Mouse (Mus musculus) limb, embryonic 15.5 days (tissue): ENCODE measurements around the gene Ccdc88c. TPM values are rescaled to one million over a fixed set of nuclear protein-coding genes. Genes with fewer than 3 reads are reported as not detected.

Source experiments
- ATAC-seq: fragments of 200-750 bp; cut with Nextera tagmentation; 2 replicates; pipeline ENCODE4 v1.8.0; 2017; ENCODE audit warnings: low read depth, moderate TSS enrichment; ENCODE audit not compliant: insufficient number of reproducible peaks, low FRiP score, low TSS enrichment
- H3K27ac ChIP-seq: fragments of 300-500 bp; sonication (generic); 2 replicates; pipeline ENCODE4 v1.5.1; 2015; ENCODE audit warnings: moderate library complexity, mild to moderate bottlenecking, inconsistent platforms
- H3K27me3 ChIP-seq: fragments of 300-500 bp; sonication (generic); 2 replicates; pipeline ENCODE4 v1.6.1; 2015; ENCODE audit warnings: inconsistent platforms
- H3K36me3 ChIP-seq: fragments of 300-500 bp; sonication (generic); 2 replicates; pipeline ENCODE4 v1.6.1; 2015; ENCODE audit warnings: inconsistent platforms
- H3K4me1 ChIP-seq: fragments of 300-500 bp; sonication (generic); 2 replicates; pipeline ENCODE4 v1.6.1; 2015; ENCODE audit warnings: inconsistent platforms
- H3K4me2 ChIP-seq: fragments of 300-500 bp; sonication (generic); 2 replicates; pipeline ENCODE4 v1.6.1; 2015; ENCODE audit warnings: mild to moderate bottlenecking, inconsistent platforms
- H3K4me3 ChIP-seq: fragments of 300-500 bp; sonication (generic); 2 replicates; pipeline ENCODE4 v1.5.1; 2015; ENCODE audit warnings: mild to moderate bottlenecking, inconsistent platforms
- H3K9ac ChIP-seq: fragments of 300-500 bp; sonication (generic); 2 replicates; pipeline ENCODE4 v1.6.1; 2015; ENCODE audit warnings: inconsistent platforms
- H3K9me3 ChIP-seq: fragments of 300-500 bp; sonication (generic); 2 replicates; pipeline ENCODE4 v1.6.1; 2016; ENCODE audit warnings: inconsistent platforms
- WGBS: fragments of 180-500 bp; shearing (Covaris S2); methylation state at CpG from one replicate; pipeline ENCODE4 v1.1.7; 2015; 5-methylcytosine and 5-hydroxymethylcytosine counted together
- polyA plus RNA-seq: library from polyadenylated mRNA; unstranded; fragments of >200 nt; fragmentation: Nextera tagmentation; extraction: Ambion mirVana; gene quantifications from 2 replicates; pipeline ENCODE4 v1.2.1, GENCODE M21; 2015

The Ccdc88c gene
- polyA plus RNA-seq, 1 experiment from 2014 or later: 3.7 TPM

DNA sequence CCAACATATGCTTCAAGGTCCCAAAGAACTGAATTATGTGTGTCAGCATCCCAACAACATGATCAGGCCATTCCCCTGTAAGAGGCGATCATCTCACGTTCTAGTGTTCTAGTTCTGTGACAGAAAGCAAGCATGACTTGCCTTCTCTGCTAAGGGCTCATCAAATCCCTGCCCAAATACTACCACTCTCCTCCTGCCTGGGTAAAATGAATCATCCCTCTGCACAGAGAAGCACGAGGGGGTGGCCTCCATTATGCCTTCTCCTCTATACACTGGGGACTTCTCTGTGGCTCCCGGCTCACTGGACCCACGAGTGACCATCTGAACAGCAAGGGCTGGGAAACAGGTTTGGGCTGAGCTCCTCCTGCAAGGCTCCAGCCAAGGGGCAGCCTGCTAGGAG lies 49.2 kb downstream of the Ccdc88c start:
- H3K36me3 ChIP-seq: no peaks in the 10 kb centered on the region
- no peak overlapping the region for H3K4me2 ChIP-seq
- no peaks in the 10 kb centered on the region for H3K9me3 ChIP-seq
- 0 out of 2 replicates have a peak, but pooled peaks cover 7% of the 10 kb centered on the region for H3K27me3 ChIP-seq
- peaks cover 35% of the 10 kb centered on the region for H3K4me1 ChIP-seq
- no peak overlapping the region for H3K27ac ChIP-seq
- no peak for ATAC-seq
- H3K4me3 ChIP-seq: no peak overlapping the region
- no peak overlapping the region for H3K9ac ChIP-seq
- 82% methylated on average over 5 of the region's 5 CpGs for WGBS

GRCm38 (mm10) chr12:100977958-100978725 lies 50.7 kb downstream of the Ccdc88c start:
- Histone ChIP-seq H3K27me3 (0 out of 2 replicates have a peak, but pooled peaks cover 3% of the 10 kb centered on the region), H3K36me3 (no peaks in the 10 kb centered on the region), H3K4me2 (no peak overlapping the region), H3K4me1 (peaks cover 23% of the 10 kb centered on the region), H3K4me3 (no peak overlapping the region), H3K9me3 (no peaks in the 10 kb centered on the region), H3K27ac (no peak overlapping the region), H3K9ac (no peak overlapping the region)
- ATAC-seq: no peak
- WGBS: 71% methylated on average over 15 of the region's 15 CpGs

DNA sequence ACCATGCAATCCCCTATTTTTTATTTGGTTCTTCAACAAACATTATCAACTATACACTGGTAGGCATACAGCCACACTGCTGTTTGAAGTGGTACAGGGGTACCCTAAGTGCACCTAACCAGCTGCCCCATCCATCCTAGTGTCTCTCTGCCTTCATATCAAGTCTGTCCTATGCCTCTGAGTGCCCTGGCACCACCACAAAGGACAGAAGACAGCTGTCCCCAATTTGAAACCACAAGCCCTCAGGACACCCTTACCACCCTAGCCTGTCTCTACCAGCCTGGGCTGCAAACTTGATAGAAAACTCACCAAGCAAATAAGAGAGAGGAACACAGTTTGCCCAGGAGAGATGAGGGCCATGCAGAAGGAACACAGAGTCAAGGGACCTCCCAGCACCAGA lies 51.3 kb downstream of the Ccdc88c start:
- Histone ChIP-seq H3K9ac (no peak overlapping the region), H3K4me1 (peaks cover 21% of the 10 kb centered on the region), H3K4me2 (no peak overlapping the region), H3K9me3 (no peaks in the 10 kb centered on the region), H3K4me3 (no peak overlapping the region), H3K27ac (no peak overlapping the region), H3K27me3 (0 out of 2 replicates have a peak, but pooled peaks cover 3% of the 10 kb centered on the region), H3K36me3 (no peaks in the 10 kb centered on the region)
- no peak for ATAC-seq

DNA sequence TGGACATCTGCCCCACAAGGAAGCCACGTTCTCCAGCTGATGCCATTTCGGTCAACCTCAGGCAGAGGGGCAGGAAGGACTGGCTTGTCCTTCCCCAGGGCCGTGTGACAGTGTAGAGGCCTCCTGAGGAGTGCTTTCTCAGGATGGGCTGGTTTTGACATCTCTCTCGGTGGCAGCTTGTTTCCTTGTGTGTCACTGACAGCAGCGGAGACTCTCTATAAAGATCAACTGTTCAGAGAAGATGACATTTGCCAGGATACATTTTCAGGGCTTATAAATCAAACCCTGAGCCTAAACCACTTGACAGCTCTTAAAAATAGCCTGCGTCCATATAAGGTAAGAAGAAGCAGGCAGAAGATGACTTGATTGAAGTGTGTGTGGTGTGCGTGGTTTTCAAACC lies 59.0 kb downstream of the Ccdc88c start:
- Histone ChIP-seq H3K4me2 (no peak overlapping the region), H3K9me3 (no peaks in the 10 kb centered on the region), H3K36me3 (no peaks in the 10 kb centered on the region), H3K4me3 (no peak overlapping the region), H3K27me3 (no peaks in the 10 kb centered on the region), H3K27ac (no peak overlapping the region), H3K9ac (no peak overlapping the region), H3K4me1 (0 out of 2 replicates have a peak, but pooled peaks cover 3% of the 10 kb centered on the region)
- WGBS: 70% methylated on average over 7 of the region's 7 CpGs
- ATAC-seq: no peak

- H3K4me2 ChIP-seq: no peak overlapping the region
- no peaks in the 10 kb centered on the region for H3K27me3 ChIP-seq
- WGBS: 77% methylated on average over 12 of the region's 12 CpGs
- H3K4me1 ChIP-seq: 0 out of 2 replicates have a peak, but pooled peaks cover 3% of the 10 kb centered on the region
- no peak overlapping the region for H3K4me3 ChIP-seq
- no peak overlapping the region for H3K9ac ChIP-seq
- H3K9me3 ChIP-seq: no peaks in the 10 kb centered on the region
- no peak for ATAC-seq
- no peak overlapping the region for H3K27ac ChIP-seq
- no peaks in the 10 kb centered on the region for H3K36me3 ChIP-seq
Observed at GRCm38 (mm10) chr12:100967383-100967782, 61.5 kb downstream of the Ccdc88c start.

DNA sequence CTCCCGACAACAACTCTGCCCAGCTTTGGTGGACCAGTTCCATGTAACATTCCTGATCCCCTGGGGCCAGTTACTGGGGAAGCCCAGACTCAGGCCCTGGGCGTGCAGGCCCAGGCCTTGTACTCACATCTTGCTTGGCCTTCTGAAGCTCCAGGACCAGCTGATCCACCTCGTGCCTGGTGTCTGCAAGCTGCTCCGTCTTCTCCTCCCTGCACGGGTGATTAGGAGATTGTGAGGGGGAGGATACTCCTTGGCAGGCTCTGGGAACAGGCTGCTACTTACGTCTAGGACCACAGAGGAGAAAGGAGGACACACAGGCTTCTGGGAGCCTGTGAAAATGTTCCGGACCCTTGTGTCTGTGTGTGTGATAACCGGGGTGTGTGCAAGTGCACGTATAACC lies 62.6 kb downstream of the Ccdc88c start:
- no peak overlapping the region for H3K4me2 ChIP-seq
- H3K9me3 ChIP-seq: no peaks in the 10 kb centered on the region
- H3K27me3 ChIP-seq: no peaks in the 10 kb centered on the region
- H3K9ac ChIP-seq: no peak overlapping the region
- H3K27ac ChIP-seq: no peak overlapping the region
- no peaks in the 10 kb centered on the region for H3K36me3 ChIP-seq
- H3K4me3 ChIP-seq: no peak overlapping the region
- 0 out of 2 replicates have a peak, but pooled peaks cover 3% of the 10 kb centered on the region for H3K4me1 ChIP-seq
- WGBS: 73% methylated on average over 9 of the region's 9 CpGs
- no peak for ATAC-seq

- Histone ChIP-seq H3K9ac (no peak overlapping the region), H3K4me2 (no peak overlapping the region), H3K4me3 (no peak overlapping the region), H3K27ac (no peak overlapping the region), H3K4me1 (0 out of 2 replicates have a peak, but pooled peaks cover 3% of the 10 kb centered on the region), H3K36me3 (no peaks in the 10 kb centered on the region), H3K27me3 (no peaks in the 10 kb centered on the region), H3K9me3 (no peaks in the 10 kb centered on the region)
- ATAC-seq: no peak
- 77% methylated on average over 3 of the region's 3 CpGs for WGBS
Observed at GRCm38 (mm10) chr12:100965298-100965697, 63.6 kb downstream of the Ccdc88c start.

- ATAC-seq: 0 out of 2 replicates have a peak, but pooled peaks have one; percentile 5
- 61% methylated on average over 15 of the region's 15 CpGs for WGBS
Observed at GRCm38 (mm10) chr12:100958621-100959592, 69.9 kb downstream of the Ccdc88c start.

DNA sequence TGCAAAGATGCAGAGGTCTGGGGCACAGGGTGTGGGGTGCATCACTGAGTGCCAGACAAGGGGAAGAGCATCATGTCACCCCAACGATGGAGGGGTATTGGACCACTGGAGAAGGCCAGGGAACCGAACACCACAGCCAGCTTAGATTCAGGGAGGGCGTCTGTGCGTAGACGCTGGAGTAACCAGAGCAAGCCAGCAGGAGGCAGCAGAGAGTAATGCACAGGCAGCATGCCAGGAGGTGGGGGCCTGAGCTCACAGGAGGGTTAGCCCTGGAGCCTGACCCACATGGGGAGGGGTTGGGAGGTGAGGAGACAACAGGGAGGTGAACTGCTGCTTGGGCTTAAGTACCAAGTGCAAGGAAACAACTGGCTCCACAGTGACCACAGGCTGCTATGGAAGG lies 70.8 kb downstream of the Ccdc88c start:
- Histone ChIP-seq H3K4me1 (peaks cover 7% of the 10 kb centered on the region), H3K27me3 (no peaks in the 10 kb centered on the region), H3K9ac (no peak overlapping the region), H3K27ac (no peak overlapping the region), H3K4me2 (no peak overlapping the region), H3K9me3 (no peaks in the 10 kb centered on the region), H3K36me3 (no peaks in the 10 kb centered on the region), H3K4me3 (no peak overlapping the region)
- ATAC-seq: peak; percentile 30; the same call in 1 of the 2 replicates
- 17% methylated on average over 5 of the region's 5 CpGs for WGBS

More at GRCm38 (mm10) chr12:100958621-100959592, 69.9 kb downstream of the Ccdc88c start:
- H3K4me2 ChIP-seq: no peak overlapping the region
- H3K9ac ChIP-seq: no peak overlapping the region
- peaks cover 7% of the 10 kb centered on the region for H3K4me1 ChIP-seq
- H3K9me3 ChIP-seq: no peaks in the 10 kb centered on the region
- H3K36me3 ChIP-seq: no peaks in the 10 kb centered on the region
- no peak overlapping the region for H3K27ac ChIP-seq
- H3K27me3 ChIP-seq: no peaks in the 10 kb centered on the region
- H3K4me3 ChIP-seq: no peak overlapping the region

- ATAC-seq: no peak
- H3K4me3 ChIP-seq: no peak overlapping the region
- H3K4me2 ChIP-seq: no peak overlapping the region
- no peaks in the 10 kb centered on the region for H3K27me3 ChIP-seq
- no peaks in the 10 kb centered on the region for H3K36me3 ChIP-seq
- no peak overlapping the region for H3K27ac ChIP-seq
- H3K9me3 ChIP-seq: no peaks in the 10 kb centered on the region
- no peak overlapping the region for H3K9ac ChIP-seq
- H3K4me1 ChIP-seq: peaks cover 9% of the 10 kb centered on the region
- WGBS: 51% methylated on average over 3 of the region's 3 CpGs
Observed at GRCm38 (mm10) chr12:100957257-100957656, 71.6 kb downstream of the Ccdc88c start.

- no peak overlapping the region for H3K27ac ChIP-seq
- no peak for ATAC-seq
- H3K4me2 ChIP-seq: no peak overlapping the region
- H3K4me3 ChIP-seq: no peak overlapping the region
- no peaks in the 10 kb centered on the region for H3K36me3 ChIP-seq
- no peaks in the 10 kb centered on the region for H3K9me3 ChIP-seq
- H3K4me1 ChIP-seq: peaks cover 11% of the 10 kb centered on the region
- no peak overlapping the region for H3K9ac ChIP-seq
- 51% methylated on average over 4 of the region's 4 CpGs for WGBS
- H3K27me3 ChIP-seq: no peaks in the 10 kb centered on the region
Observed at GRCm38 (mm10) chr12:100956825-100957224, 72.0 kb downstream of the Ccdc88c start.

DNA sequence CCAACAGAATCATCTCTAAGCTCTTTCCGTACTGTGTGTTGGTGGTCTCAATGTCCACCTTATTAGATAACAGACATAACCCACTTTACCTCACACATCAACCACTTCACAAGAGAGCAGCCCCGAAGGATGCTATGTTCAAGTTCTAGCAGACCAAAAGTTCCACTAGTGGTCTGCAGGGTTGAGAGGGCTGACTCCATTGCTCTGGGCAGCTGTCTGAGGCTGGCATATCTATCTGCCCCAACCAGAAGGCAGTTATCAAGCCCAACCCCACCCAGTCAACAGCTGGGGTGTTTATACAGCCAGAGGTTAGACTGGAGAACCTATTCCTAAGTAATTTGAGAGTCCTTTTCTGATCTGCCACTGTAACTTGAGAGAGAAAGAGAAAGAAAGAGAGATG lies 72.8 kb downstream of the Ccdc88c start:
- Histone ChIP-seq H3K36me3 (no peaks in the 10 kb centered on the region), H3K27ac (no peak overlapping the region), H3K9me3 (no peaks in the 10 kb centered on the region), H3K9ac (no peak overlapping the region), H3K27me3 (no peaks in the 10 kb centered on the region), H3K4me1 (peaks cover 11% of the 10 kb centered on the region), H3K4me3 (no peak overlapping the region), H3K4me2 (no peak overlapping the region)
- 94% methylated on average over 2 of the region's 2 CpGs for WGBS
- no peak for ATAC-seq
